Mouse (Mus musculus) ES-E14 (cell line): ENCODE data around the gene Hira. TPM values are rescaled to one million over a fixed set of nuclear protein-coding genes. Genes with fewer than 3 reads are reported as not detected.
"Not testable (repeated sequence)": the region's sequence is repeated elsewhere in the genome, so short reads cannot be mapped to it uniquely, and the experiment has no call there.

ENCODE experiments used
- DNase-seq: peaks from one replicate; pipeline ENCODE4 v3.0.0-alpha.2; 2013; ENCODE audit warnings: low read depth, low spot score
- H3K27ac ChIP-seq: 2 replicates; pipeline ENCODE4 v1.5.1; 2012; ENCODE audit warnings: low read depth, mild to moderate bottlenecking, low read length, moderate library complexity, mixed read lengths; ENCODE audit not compliant: poor library complexity, insufficient read depth, severe bottlenecking
- H3K36me3 ChIP-seq: 2 replicates; pipeline ENCODE4 v1.6.1; 2012; ENCODE audit warnings: mild to moderate bottlenecking, low read length, moderate library complexity, mixed read lengths; ENCODE audit not compliant: control insufficient read depth, poor library complexity, insufficient read depth, severe bottlenecking
- H3K4me1 ChIP-seq, 2 experiments: fragments of 150-350 bp in 1 of 2; sonication (generic) in 1 of 2; 2 replicates each; pipeline ENCODE4 v1.6.1; 2012; ENCODE audit warnings: low read length in 2 of 2, mild to moderate bottlenecking in 1 of 2, mixed read lengths in 1 of 2; ENCODE audit not compliant: control insufficient read depth in 2 of 2, insufficient read depth in 2 of 2, poor library complexity in 1 of 2
- H3K4me3 ChIP-seq, 2 experiments: fragments of 150-350 bp in 1 of 2; sonication (generic) in 1 of 2; 2 replicates each; pipeline ENCODE4 v1.5.1; 2012; ENCODE audit warnings: low read length in 2 of 2, low read depth in 1 of 2, mild to moderate bottlenecking in 1 of 2, mixed read lengths in 1 of 2; ENCODE audit not compliant: insufficient read depth in 1 of 2, poor library complexity in 1 of 2, severe bottlenecking in 1 of 2
- H3K9ac ChIP-seq: 2 replicates; pipeline ENCODE4 v1.6.1; 2012; ENCODE audit warnings: low read depth, mild to moderate bottlenecking, low read length, mixed read lengths; ENCODE audit not compliant: poor library complexity, insufficient read depth, severe bottlenecking
- H3K9me3 ChIP-seq: fragments of 150-350 bp; sonication (generic); 2 replicates; pipeline ENCODE4 v1.6.1; 2012; ENCODE audit warnings: low read depth, mild to moderate bottlenecking, low read length; ENCODE audit not compliant: control insufficient read depth, insufficient read depth
- CHD2 ChIP-seq: IDR thresholded peaks from 2 replicates; pipeline ENCODE4 v1.6.1; 2014; ENCODE audit warnings: mild to moderate bottlenecking, low read depth, low read length, inconsistent platforms
- HCFC1 ChIP-seq: IDR thresholded peaks from 2 replicates; pipeline ENCODE4 v1.6.1; 2012; ENCODE audit warnings: low read length, inconsistent platforms, borderline replicate concordance; ENCODE audit not compliant: insufficient read depth
- MAFK ChIP-seq: IDR thresholded peaks from 2 replicates; pipeline ENCODE4 v1.6.1; 2014; ENCODE audit warnings: mild to moderate bottlenecking, low read depth, low read length, inconsistent platforms; ENCODE audit not compliant: insufficient read depth
- ZC3H11A ChIP-seq: IDR thresholded peaks from 2 replicates; pipeline ENCODE4 v1.6.1; 2012; ENCODE audit warnings: low read depth, mild to moderate bottlenecking, inconsistent platforms, low read length, borderline replicate concordance
- ZNF384 ChIP-seq: IDR thresholded peaks from 2 replicates; pipeline ENCODE4 v1.6.1; 2012; ENCODE audit warnings: low read depth, low read length, inconsistent platforms
- in situ Hi-C, 2 experiments: fragments of 600-800 bp; cut with MboI; formaldehyde crosslinking; loops; one replicate each; pipeline ENCODE4 v1.15.1; 2025; ENCODE audit warnings: low sequenced_read_pairs in 2 of 2, inconsistent platforms in 1 of 2; ENCODE audit not compliant: unreplicated experiment in 2 of 2
- total RNA-seq: library from RNA; depleted of rRNA; stranded (reverse); fragments of 300-350 nt; gene quantifications from 2 replicates; pipeline ENCODE4 v1.2.3, GENCODE M21; 2012

Gene Hira
- total RNA-seq, 1 experiment: 58.2 TPM

- no peaks in the 10 kb centered on the region for H3K4me1 ChIP-seq
- H3K36me3 ChIP-seq: peaks cover 22% of the 10 kb centered on the region
- no peak overlapping the region for H3K4me3 ChIP-seq
- DNase-seq: no peak
- TF ChIP-seq CHD2 (no peak), HCFC1 (no peak), ZC3H11A (no peak), MAFK (no peak), ZNF384 (no peak)
- H3K9me3 ChIP-seq: no peaks in the 10 kb centered on the region
- H3K9ac ChIP-seq: no peak overlapping the region
- no peak overlapping the region for H3K27ac ChIP-seq
- in situ Hi-C loops: no loop called here
Observed at GRCm38 (mm10) chr16:18963486-18963885, 86.6 kb downstream of the Hira start.

- in situ Hi-C loops: no loop called here
- no peak for DNase-seq
Observed at GRCm38 (mm10) chr16:18969420-18970128, 92.7 kb downstream of the Hira start.

GRCm38 (mm10) chr16:18970837-18971236, 94.0 kb downstream of the Hira start:
- no peak overlapping the region for H3K4me3 ChIP-seq
- TF ChIP-seq ZC3H11A (no peak), ZNF384 (no peak), CHD2 (no peak), HCFC1 (no peak)
- in situ Hi-C loops: no loop called here
- no peak for DNase-seq
- H3K9ac ChIP-seq: no peak overlapping the region
- H3K36me3 ChIP-seq: peaks cover 17% of the 10 kb centered on the region
- no peak overlapping the region for H3K27ac ChIP-seq
- H3K9me3 ChIP-seq: no peaks in the 10 kb centered on the region
- H3K4me1 ChIP-seq: no peaks in the 10 kb centered on the region

More at GRCm38 (mm10) chr16:18969420-18970128, 92.7 kb downstream of the Hira start:
- H3K4me3 ChIP-seq: no peak overlapping the region
- no peak overlapping the region for H3K27ac ChIP-seq
- H3K36me3 ChIP-seq: peaks cover 20% of the 10 kb centered on the region
- H3K9me3 ChIP-seq: no peaks in the 10 kb centered on the region
- H3K4me1 ChIP-seq: no peaks in the 10 kb centered on the region
- TF ChIP-seq MAFK (no peak), HCFC1 (no peak), ZC3H11A (no peak), CHD2 (no peak), ZNF384 (no peak)
- no peak overlapping the region for H3K9ac ChIP-seq

- H3K4me1 ChIP-seq, H3K4me3 ChIP-seq, H3K36me3 ChIP-seq, H3K9me3 ChIP-seq, in situ Hi-C loops, DNase-seq, H3K27ac ChIP-seq, H3K9ac ChIP-seq: not testable (repeated sequence)
Observed at GRCm38 (mm10) chr16:18975665-18976064, 98.8 kb downstream of the Hira start.

GRCm38 (mm10) chr16:18976315-18976714, 99.5 kb downstream of the Hira start:
- H3K4me1 ChIP-seq: no peaks in the 10 kb centered on the region
- no peak overlapping the region for H3K4me3 ChIP-seq
- H3K9ac ChIP-seq: peak overlapping the region; percentile 26; the same call in 1 of the 2 replicates
- TF ChIP-seq MAFK: no peak
- TF ChIP-seq ZNF384: no peak
- no peak for TF ChIP-seq CHD2
- no peak for TF ChIP-seq HCFC1
- TF ChIP-seq ZC3H11A: no peak
- H3K27ac ChIP-seq: no peak overlapping the region
- H3K36me3 ChIP-seq: no peaks in the 10 kb centered on the region
- in situ Hi-C loops: no loop called here
- DNase-seq: no peak
- no peaks in the 10 kb centered on the region for H3K9me3 ChIP-seq
